Mouse (Mus musculus): Measurements from ENCODE around the gene Gm1043.

DNA sequence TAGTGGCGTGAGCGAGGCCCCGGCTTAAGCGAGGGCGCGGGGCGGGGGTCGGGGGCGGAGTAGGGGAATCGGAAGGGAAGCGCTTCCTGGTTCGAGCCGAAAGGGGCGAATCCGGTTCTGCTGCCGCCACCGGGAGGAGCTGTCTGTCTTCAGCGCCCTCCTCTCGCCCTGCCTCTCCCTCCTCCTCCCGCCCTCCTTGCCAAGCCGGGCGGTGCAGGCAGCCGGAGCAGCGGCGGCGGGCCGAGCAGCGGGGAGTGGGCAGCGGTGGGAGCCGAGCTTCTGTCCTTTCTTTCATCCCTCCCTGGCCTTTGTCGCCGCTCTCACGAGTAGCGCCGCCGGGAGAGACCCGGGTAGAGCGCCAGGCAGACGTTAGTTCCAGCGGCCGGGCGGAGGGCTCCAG lies 160.5 kb downstream of the Gm1043 start:
- TF ChIP-seq POLR2A (IDR thresholded peaks at IDR 0.05; ENCODE audit: borderline replicate concordance, low read depth, low read length): no peak
- no peak for TF ChIP-seq CTCF (IDR thresholded peaks at IDR 0.05; ENCODE audit: low read depth, low read length)
